8 mouse cellular contexts compared by ENCODE assay signal in the genomic region with DNA sequence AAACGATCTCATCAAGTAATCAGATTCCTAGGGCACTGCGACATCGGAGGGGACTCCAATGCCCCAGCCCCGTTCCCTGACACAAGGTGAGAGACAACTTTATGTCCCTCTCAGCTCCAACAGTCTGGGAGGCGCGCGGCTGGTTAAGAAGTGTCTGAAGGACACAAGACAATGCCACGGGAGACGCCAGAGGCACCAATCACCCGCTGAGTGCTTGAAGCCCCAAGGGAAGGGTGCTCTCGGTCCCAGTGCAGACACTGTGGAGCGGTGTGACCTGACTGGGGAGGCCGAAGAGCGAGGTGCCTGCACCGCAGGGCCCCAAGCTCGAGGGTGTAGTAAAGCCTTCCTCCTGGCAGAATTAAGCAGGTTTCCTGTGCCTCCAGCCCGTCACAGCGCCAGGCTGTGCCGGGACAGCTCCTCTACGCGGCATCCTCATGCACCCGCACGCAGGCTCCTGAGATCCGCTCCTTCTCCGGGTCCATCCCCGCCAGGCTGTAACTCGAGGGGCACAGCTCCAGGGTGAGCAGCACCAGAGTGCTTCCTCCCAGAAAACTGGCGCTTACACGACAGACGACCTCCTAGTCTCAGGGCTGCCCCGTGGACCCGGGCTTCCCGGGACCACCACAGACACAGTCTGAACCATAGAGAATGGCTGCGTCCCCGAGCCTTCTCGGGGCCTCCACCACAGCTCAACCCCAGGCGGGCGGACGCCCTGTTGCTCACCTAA. TPM values are rescaled to one million over a fixed set of nuclear protein-coding genes. Genes with fewer than 3 reads are reported as not detected.
DNase-seq lines count a peak whose midpoint lies in the region; ATAC-seq and TF ChIP-seq lines count a peak whose summit lies in the region.

No protein-coding gene starts in this region.

- no peaks in the 10 kb centered on the region for H3K36me3 ChIP-seq in forebrain, embryonic 12.5 days (replicated peaks)
- no peaks in the 10 kb centered on the region for H3K36me3 ChIP-seq in stomach, embryonic 14.5 days (ENCODE audit: control insufficient read depth, insufficient read depth, low read length)

- H3K9me3 ChIP-seq in forebrain, embryonic 12.5 days: no peaks in the 10 kb centered on the region
- no peaks in the 10 kb centered on the region for H3K9me3 ChIP-seq in stomach, embryonic 14.5 days (ENCODE audit: control insufficient read depth, low read depth, low read length)

- peaks cover 6% of the 10 kb centered on the region; the same call in 1 of the 2 replicates for H3K27me3 ChIP-seq in forebrain, embryonic 12.5 days
- H3K27me3 ChIP-seq in stomach, embryonic 14.5 days (ENCODE audit: control insufficient read depth, insufficient read depth, low read length): no peaks in the 10 kb centered on the region

- 1% methylated on average over 39 of the region's 39 CpGs for WGBS in forebrain, embryonic 12.5 days
- under 1% methylated on average over 39 of the region's 39 CpGs for WGBS in stomach, embryonic 14.5 days

- DNase-seq in lung, adult 18-20 months: peak; percentile 24 to 29
- no peak for DNase-seq in lung, postnatal 25 days (ENCODE audit: low spot score)
- peak; percentile 68 for DNase-seq in brain, embryonic 14.5 days (ENCODE audit: low read depth)
- DNase-seq in heart, postnatal 14 days: peak; percentile 49 to 59
- peak; percentile 46 to 54 for DNase-seq in left cerebral cortex, postnatal 36 days (ENCODE audit: low spot score in 2 of 2)
- DNase-seq in mesoderm, embryonic 11.5 days (ENCODE audit: low read depth, low spot score): peak; percentile 44

- intact Hi-C loops in heart, postnatal 14 days (cut with DNase I): loop anchor here (2.0 to 5.0 kb wide), 3 partner anchors 70 to 148 kb away; no protein-coding TSS in a partner anchor
- intact Hi-C loops in left cerebral cortex, postnatal 36 days (cut with DNase I): no loop called here

- H3K4me1 ChIP-seq in forebrain, embryonic 12.5 days: peaks cover 21% of the 10 kb centered on the region
- peaks cover 3% of the 10 kb centered on the region; the same call in 1 of the 2 replicates for H3K4me1 ChIP-seq in stomach, embryonic 14.5 days (ENCODE audit: control insufficient read depth, insufficient read depth, low read length)

- peak; percentile 74 for ATAC-seq in forebrain, embryonic 12.5 days (ENCODE audit: low FRiP score)
- peak; percentile 44 for ATAC-seq in stomach, embryonic 14.5 days (ENCODE audit: insufficient number of reproducible peaks, insufficient read depth, low FRiP score, low read depth)

- TF ChIP-seq CTCF in brain, embryonic 14.5 days (IDR thresholded peaks at IDR 0.05; ENCODE audit: borderline replicate concordance, extremely low read depth, insufficient read depth, insufficient read length): no peak

- peak overlapping the region; percentile 92 for H3K4me2 ChIP-seq in forebrain, embryonic 12.5 days
- peak overlapping the region; percentile 70 for H3K4me2 ChIP-seq in stomach, embryonic 14.5 days (replicated peaks; ENCODE audit: low read depth, low read length)

- peak overlapping the region; percentile 77 for H3K9ac ChIP-seq in forebrain, embryonic 12.5 days
- H3K9ac ChIP-seq in stomach, embryonic 14.5 days (replicated peaks; ENCODE audit: low read depth, low read length): peak overlapping the region; percentile 69

- TF ChIP-seq POLR2A in brain, embryonic 14.5 days (IDR thresholded peaks at IDR 0.05; ENCODE audit: borderline replicate concordance, extremely low read depth, insufficient read depth, insufficient read length, poor library complexity, severe bottlenecking): no peak

- peak overlapping the region; percentile 79 for H3K27ac ChIP-seq in forebrain, embryonic 12.5 days
- H3K27ac ChIP-seq in stomach, embryonic 14.5 days (ENCODE audit: low read length): peak overlapping the region; percentile 76

- peak overlapping the region; percentile 65 for H3K4me3 ChIP-seq in forebrain, embryonic 12.5 days (replicated peaks)
- H3K4me3 ChIP-seq in stomach, embryonic 14.5 days (ENCODE audit: low read depth, low read length): peak overlapping the region; percentile 74

RNA-seq across cellular contexts. Expression of gene Osbpl3, which starts 0.7 kb away (rescaled TPM):
- 7.5 and 8.5 TPM in 2 replicates for polyA plus RNA-seq in brain, embryonic 14.5 days (2012; rRNA removed)
- polyA plus RNA-seq in forebrain, embryonic 12.5 days (2016; fragmentation: Nextera tagmentation; extraction: Ambion mirVana): 8.5 and 9.5 TPM in 2 replicates
- 10 to 100 TPM; 27.5 to 36.0 TPM for total RNA-seq in heart, postnatal 14 days (2021)
- 10 to 100 TPM; 34.2 to 41.6 TPM for total RNA-seq in left cerebral cortex, postnatal 36 days (2021)
- 13.3 and 16.7 TPM in 2 replicates for polyA plus RNA-seq in stomach, embryonic 14.5 days (2014; fragmentation: Nextera tagmentation; extraction: Ambion mirVana)
